Mouse (Mus musculus): ENCODE data around the gene Osbpl3. TPM values are rescaled to one million over a fixed set of nuclear protein-coding genes. Genes with fewer than 3 reads are reported as not detected.

Osbpl3 gene
- polyA plus RNA-seq, 1 experiment from 2014 or later: 6.2 TPM

DNA sequence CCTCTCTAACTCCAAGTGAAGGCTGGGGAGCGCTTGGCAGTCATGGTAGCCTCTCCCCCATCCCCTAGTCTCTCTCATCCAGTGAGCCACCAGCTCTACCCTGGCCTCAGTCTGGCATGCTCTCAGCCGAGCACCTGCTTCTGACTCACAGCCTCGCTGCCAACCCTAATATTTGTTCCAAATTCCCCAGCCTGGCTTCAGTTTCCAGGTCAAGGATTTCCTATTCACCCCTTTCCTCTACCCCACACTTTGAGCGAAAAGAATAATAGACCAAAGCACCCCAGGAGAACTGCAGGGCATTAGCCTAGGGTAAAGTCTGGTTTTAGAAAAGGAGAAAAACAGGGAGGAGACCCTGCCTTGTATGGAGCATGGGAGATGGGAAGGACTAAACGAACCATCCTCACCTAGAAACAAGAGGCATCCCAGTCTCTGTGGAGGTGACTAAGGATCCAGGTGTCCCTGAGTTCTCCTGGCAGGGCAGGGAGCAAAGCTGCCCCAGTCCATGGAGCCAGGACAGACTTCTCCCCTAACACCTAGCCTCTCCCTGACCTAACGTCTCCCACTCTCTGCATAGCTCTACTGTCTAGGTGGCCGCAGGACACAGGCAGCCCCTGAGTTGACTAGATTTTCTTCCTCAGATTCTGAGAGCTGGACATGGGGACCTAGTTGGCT, 60.2 kb downstream of the Osbpl3 start:
- H3K27me3 ChIP-seq (replicated peaks): no peaks in the 10 kb centered on the region
- no peak for ATAC-seq (replicated peaks)
- H3K27ac ChIP-seq: no peak overlapping the region
- no peak overlapping the region for H3K4me3 ChIP-seq
- no peak overlapping the region for H3K9ac ChIP-seq
- no peak overlapping the region for H3K4me2 ChIP-seq
- H3K4me1 ChIP-seq: no peaks in the 10 kb centered on the region
- no peaks in the 10 kb centered on the region for H3K36me3 ChIP-seq (replicated peaks)
- no peaks in the 10 kb centered on the region for H3K9me3 ChIP-seq
- WGBS: 72% methylated on average over 7 of the region's 7 CpGs

DNA sequence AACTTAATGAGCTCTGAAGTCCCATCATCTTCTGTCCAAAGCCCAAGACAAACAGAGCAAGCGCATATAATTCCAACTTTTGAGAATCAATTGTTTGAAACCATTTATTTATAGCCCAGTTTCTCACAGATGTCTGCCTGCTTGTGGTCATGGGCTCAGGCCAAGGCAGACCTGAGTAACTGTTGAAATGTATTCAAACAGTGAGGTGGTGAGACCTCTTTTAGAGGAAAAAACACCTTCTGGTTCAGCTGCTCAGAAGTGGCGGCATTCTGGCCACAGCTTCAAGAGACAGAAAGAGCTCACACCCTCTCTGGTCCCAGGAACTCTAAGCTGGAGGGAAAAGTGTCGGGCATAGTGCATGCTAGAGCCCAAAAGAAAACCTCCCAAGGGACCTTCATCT, 61.6 kb downstream of the Osbpl3 start:
- Histone ChIP-seq H3K27me3 (replicated peaks) (no peaks in the 10 kb centered on the region), H3K27ac (no peak overlapping the region), H3K9me3 (no peaks in the 10 kb centered on the region), H3K36me3 (replicated peaks) (no peaks in the 10 kb centered on the region), H3K4me3 (no peak overlapping the region), H3K4me2 (no peak overlapping the region), H3K4me1 (no peaks in the 10 kb centered on the region), H3K9ac (no peak overlapping the region)
- 85% methylated on average over 3 of the region's 3 CpGs for WGBS
- no peak for ATAC-seq (replicated peaks)

GRCm38 (mm10) chr6:50393960-50394359, 62.0 kb downstream of the Osbpl3 start:
- Histone ChIP-seq H3K4me1 (no peaks in the 10 kb centered on the region), H3K4me2 (no peak overlapping the region), H3K9me3 (no peaks in the 10 kb centered on the region), H3K27ac (no peak overlapping the region), H3K4me3 (no peak overlapping the region), H3K27me3 (replicated peaks) (no peaks in the 10 kb centered on the region), H3K36me3 (replicated peaks) (no peaks in the 10 kb centered on the region), H3K9ac (no peak overlapping the region)
- ATAC-seq (replicated peaks): no peak
- 90% methylated on average over 8 of the region's 8 CpGs for WGBS

DNA sequence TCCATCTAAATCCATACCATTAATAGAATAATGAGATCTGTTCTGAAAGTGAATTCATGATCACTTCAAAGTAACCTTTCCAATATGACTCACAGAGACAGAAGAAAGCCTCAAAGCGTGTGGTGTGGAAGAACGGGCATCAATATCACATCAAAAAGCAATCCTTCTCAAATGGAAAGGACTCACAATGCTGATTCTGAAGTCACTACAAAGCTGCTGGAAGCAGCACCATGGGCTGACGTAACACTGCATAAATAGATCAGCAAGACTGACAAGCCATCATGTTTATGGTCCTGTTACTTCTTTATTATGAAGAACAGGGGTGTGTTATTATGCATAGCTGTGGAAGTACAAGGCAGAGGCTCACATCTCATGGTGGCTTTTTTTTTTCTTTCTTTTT, 64.0 kb downstream of the Osbpl3 start:
- Histone ChIP-seq H3K27me3 (replicated peaks) (no peaks in the 10 kb centered on the region), H3K4me2 (no peak overlapping the region), H3K27ac (no peak overlapping the region), H3K9me3 (no peaks in the 10 kb centered on the region), H3K9ac (no peak overlapping the region), H3K36me3 (replicated peaks) (no peaks in the 10 kb centered on the region), H3K4me3 (no peak overlapping the region), H3K4me1 (no peaks in the 10 kb centered on the region)
- no peak for ATAC-seq (replicated peaks)
- 85% methylated on average over 3 of the region's 3 CpGs for WGBS

- ATAC-seq (replicated peaks): no peak
- 83% methylated on average over 5 of the region's 5 CpGs for WGBS
- no peak overlapping the region for H3K9ac ChIP-seq
- no peaks in the 10 kb centered on the region for H3K9me3 ChIP-seq
- H3K4me1 ChIP-seq: no peaks in the 10 kb centered on the region
- no peak overlapping the region for H3K27ac ChIP-seq
- H3K4me2 ChIP-seq: no peak overlapping the region
- H3K4me3 ChIP-seq: no peak overlapping the region
- no peaks in the 10 kb centered on the region for H3K27me3 ChIP-seq (replicated peaks)
- H3K36me3 ChIP-seq (replicated peaks): no peaks in the 10 kb centered on the region
Observed at GRCm38 (mm10) chr6:50390313-50390712, 65.7 kb downstream of the Osbpl3 start.

DNA sequence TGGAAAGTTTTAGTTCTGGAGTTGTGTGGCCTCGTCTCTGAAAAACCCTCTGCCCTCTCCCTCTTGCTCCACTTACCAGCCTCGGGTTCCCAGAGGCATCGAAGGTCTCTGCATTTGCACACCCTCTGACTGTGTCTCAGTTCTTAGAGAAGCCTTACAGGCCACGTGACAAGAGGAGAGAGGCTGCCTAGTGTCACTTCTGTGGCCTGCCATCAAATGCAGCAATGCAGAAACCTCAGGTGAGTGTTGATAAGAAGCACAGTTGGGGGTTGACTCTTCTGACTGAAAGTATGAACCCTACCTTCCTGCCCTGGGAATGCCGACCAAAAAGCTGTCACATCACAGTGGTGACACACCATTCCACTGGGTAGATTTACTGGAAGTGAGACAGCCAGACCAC, 68.4 kb downstream of the Osbpl3 start:
- ATAC-seq (replicated peaks): no peak
- WGBS: 84% methylated on average over 5 of the region's 5 CpGs

DNA sequence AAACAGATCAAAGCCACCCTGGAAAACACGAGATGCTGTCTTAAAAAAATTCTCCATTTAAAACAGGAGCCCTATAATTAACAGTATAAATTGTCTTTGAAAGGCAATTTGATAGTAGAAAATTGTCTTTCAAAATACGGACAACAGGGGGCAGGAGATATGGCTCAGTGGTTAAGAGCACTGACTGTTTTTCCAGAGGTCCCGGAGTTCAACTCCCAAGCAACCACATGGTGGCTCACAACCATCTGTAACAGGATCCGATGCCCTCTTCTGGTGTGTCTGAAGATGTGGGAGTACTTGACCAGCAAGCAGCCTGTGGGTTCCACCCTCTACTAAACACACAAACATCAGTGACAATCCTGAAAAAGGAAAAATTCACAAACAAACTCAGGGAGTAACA, 69.5 kb downstream of the Osbpl3 start:
- Histone ChIP-seq H3K9me3 (no peaks in the 10 kb centered on the region), H3K36me3 (replicated peaks) (no peaks in the 10 kb centered on the region), H3K27ac (no peak overlapping the region), H3K4me1 (no peaks in the 10 kb centered on the region), H3K9ac (no peak overlapping the region), H3K4me2 (no peak overlapping the region), H3K4me3 (no peak overlapping the region), H3K27me3 (replicated peaks) (no peaks in the 10 kb centered on the region)
- WGBS: 89% methylated on average over 4 of the region's 4 CpGs
- ATAC-seq (replicated peaks): no peak

More for the DNA sequence above, 68.4 kb downstream of the Osbpl3 start:
- H3K9me3 ChIP-seq: no peaks in the 10 kb centered on the region
- H3K27ac ChIP-seq: no peak overlapping the region
- H3K4me2 ChIP-seq: no peak overlapping the region
- no peak overlapping the region for H3K9ac ChIP-seq
- no peaks in the 10 kb centered on the region for H3K27me3 ChIP-seq (replicated peaks)
- no peak overlapping the region for H3K4me3 ChIP-seq
- H3K36me3 ChIP-seq (replicated peaks): no peaks in the 10 kb centered on the region
- H3K4me1 ChIP-seq: no peaks in the 10 kb centered on the region

- WGBS: 90% methylated on average over 8 of the region's 8 CpGs
- Histone ChIP-seq H3K4me3 (no peak overlapping the region), H3K36me3 (replicated peaks) (no peaks in the 10 kb centered on the region), H3K9ac (no peak overlapping the region), H3K27me3 (replicated peaks) (no peaks in the 10 kb centered on the region), H3K9me3 (no peaks in the 10 kb centered on the region), H3K4me2 (no peak overlapping the region), H3K27ac (no peak overlapping the region), H3K4me1 (no peaks in the 10 kb centered on the region)
- ATAC-seq (replicated peaks): no peak
Observed at GRCm38 (mm10) chr6:50385451-50386013, 70.5 kb downstream of the Osbpl3 start.

DNA sequence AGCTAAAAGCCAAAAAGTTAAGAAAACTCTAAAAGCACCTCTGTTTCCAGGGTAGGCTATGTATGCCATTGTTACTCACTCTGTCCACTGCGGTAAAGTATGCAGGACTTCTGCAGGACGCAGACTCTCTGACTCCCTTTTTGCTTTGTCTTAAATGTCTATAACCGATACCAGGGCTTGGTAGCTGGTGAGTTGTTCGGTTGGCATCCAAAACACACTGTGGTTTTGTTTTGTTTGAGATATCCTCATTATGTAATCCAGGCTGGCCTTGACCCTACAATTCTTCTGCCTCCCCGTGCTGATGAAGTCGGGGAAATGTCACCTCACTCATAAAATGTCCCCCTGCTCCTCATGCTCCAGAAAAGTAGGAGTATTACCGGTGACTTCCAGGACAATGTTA, 73.3 kb downstream of the Osbpl3 start:
- H3K27me3 ChIP-seq (replicated peaks): no peaks in the 10 kb centered on the region
- 88% methylated on average over 7 of the region's 7 CpGs for WGBS
- H3K9me3 ChIP-seq: no peaks in the 10 kb centered on the region
- no peak overlapping the region for H3K4me3 ChIP-seq
- H3K36me3 ChIP-seq (replicated peaks): no peaks in the 10 kb centered on the region
- no peak for ATAC-seq (replicated peaks)
- no peak overlapping the region for H3K4me2 ChIP-seq
- H3K9ac ChIP-seq: no peak overlapping the region
- no peak overlapping the region for H3K27ac ChIP-seq
- no peaks in the 10 kb centered on the region for H3K4me1 ChIP-seq

DNA sequence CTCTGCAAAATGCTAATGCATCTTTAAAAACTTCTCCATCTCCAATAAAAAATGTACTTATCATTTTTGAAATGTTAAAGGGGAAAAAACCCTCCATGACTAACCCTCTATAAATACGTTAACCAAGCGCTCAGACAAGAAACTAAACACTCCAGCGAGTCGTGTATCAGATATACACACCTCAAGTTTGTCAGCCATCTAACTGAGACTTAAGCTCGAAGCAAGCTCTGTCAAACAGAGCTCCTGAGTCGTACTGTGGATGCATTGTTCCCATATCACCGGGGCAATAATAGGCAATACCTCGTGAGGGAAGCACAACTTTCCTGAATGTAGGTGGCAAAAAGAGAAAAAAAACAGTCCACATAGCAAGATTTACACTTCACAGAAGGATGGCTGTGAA, 73.8 kb downstream of the Osbpl3 start:
- Histone ChIP-seq H3K36me3 (replicated peaks) (no peaks in the 10 kb centered on the region), H3K27me3 (replicated peaks) (no peaks in the 10 kb centered on the region), H3K4me2 (no peak overlapping the region), H3K4me1 (no peaks in the 10 kb centered on the region), H3K9me3 (no peaks in the 10 kb centered on the region), H3K27ac (no peak overlapping the region), H3K4me3 (no peak overlapping the region), H3K9ac (no peak overlapping the region)
- 57% methylated on average over 8 of the region's 8 CpGs for WGBS
- ATAC-seq (replicated peaks): no peak

DNA sequence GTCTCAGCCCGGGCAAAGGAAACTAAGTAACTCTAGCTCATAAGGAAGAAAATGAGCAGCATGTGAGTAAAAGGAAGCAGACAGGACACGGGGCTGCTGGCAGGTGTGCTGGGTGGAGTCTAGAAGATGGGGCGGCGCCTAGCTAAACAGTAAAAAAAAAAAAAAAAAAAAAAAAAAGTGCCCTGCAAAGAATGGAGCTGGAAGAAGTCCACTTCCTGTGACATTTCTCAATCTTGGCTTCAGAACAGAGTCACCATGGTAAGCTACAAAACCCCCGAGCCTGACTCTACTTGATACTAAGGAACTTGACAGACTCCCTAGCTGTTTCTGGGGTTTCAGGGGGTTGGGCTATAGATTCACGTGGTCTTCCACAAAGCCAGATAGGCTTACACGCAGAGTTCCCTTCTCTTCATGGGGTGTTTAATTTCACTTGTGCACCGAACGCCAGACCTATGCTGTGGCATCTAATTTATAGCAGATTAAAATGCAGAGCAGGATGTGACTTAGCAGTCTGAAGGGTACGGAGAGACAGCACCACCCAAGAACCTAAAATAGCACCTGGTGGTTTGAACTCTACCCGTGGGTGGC, 74.4 kb downstream of the Osbpl3 start:
- Histone ChIP-seq H3K4me2 (no peak overlapping the region), H3K9ac (no peak overlapping the region), H3K27me3 (replicated peaks) (no peaks in the 10 kb centered on the region), H3K4me1 (no peaks in the 10 kb centered on the region), H3K36me3 (replicated peaks) (no peaks in the 10 kb centered on the region), H3K9me3 (no peaks in the 10 kb centered on the region), H3K4me3 (no peak overlapping the region), H3K27ac (no peak overlapping the region)
- ATAC-seq (replicated peaks): no peak
- 40% methylated on average over 11 of the region's 11 CpGs for WGBS

- 93% methylated on average over 4 of the region's 4 CpGs for WGBS
- no peak overlapping the region for H3K9ac ChIP-seq
- no peak for ATAC-seq (replicated peaks)
Observed at GRCm38 (mm10) chr6:50379740-50380139, 76.3 kb downstream of the Osbpl3 start.

GRCm38 (mm10) chr6:50379136-50379535, 76.9 kb downstream of the Osbpl3 start:
- H3K27ac ChIP-seq: no peak overlapping the region
- H3K4me3 ChIP-seq: no peak overlapping the region
- ATAC-seq (replicated peaks): no peak
- no peaks in the 10 kb centered on the region for H3K9me3 ChIP-seq
- H3K4me2 ChIP-seq: no peak overlapping the region
- no peak overlapping the region for H3K9ac ChIP-seq
- H3K4me1 ChIP-seq: no peaks in the 10 kb centered on the region
- 84% methylated on average over 5 of the region's 5 CpGs for WGBS
- no peaks in the 10 kb centered on the region for H3K27me3 ChIP-seq (replicated peaks)
- no peaks in the 10 kb centered on the region for H3K36me3 ChIP-seq (replicated peaks)

More at GRCm38 (mm10) chr6:50379740-50380139, 76.3 kb downstream of the Osbpl3 start:
- H3K27me3 ChIP-seq (replicated peaks): no peaks in the 10 kb centered on the region
- no peak overlapping the region for H3K4me2 ChIP-seq
- H3K4me1 ChIP-seq: no peaks in the 10 kb centered on the region
- H3K36me3 ChIP-seq (replicated peaks): no peaks in the 10 kb centered on the region
- H3K27ac ChIP-seq: no peak overlapping the region
- no peaks in the 10 kb centered on the region for H3K9me3 ChIP-seq
- H3K4me3 ChIP-seq: no peak overlapping the region
